In genomic region chr8:77483676-77484075, GRCm38 (mm10) we compare ENCODE assay signal across 11 mouse cellular contexts. TPM values are rescaled to one million over a fixed set of nuclear protein-coding genes. Genes with fewer than 3 reads are reported as not detected.
DNase-seq lines count a peak whose midpoint lies in the region; ATAC-seq and TF ChIP-seq lines count a peak whose summit lies in the region.
"Had no signal": no experiment of that assay in that cellular context is flagged by ENCODE, and none has a peak within 500 bp of the region (broad histone marks: within the 10 kb centered on the region; RNA-seq: fewer than 3 reads in every experiment).

No protein-coding gene starts in this region.

- peak overlapping the region; percentile 35 for H3K4me2 ChIP-seq in liver, embryonic 12.5 days
- no peak overlapping the region for H3K4me2 ChIP-seq in forebrain, postnatal 0 days (ENCODE audit: low read depth)

- DNase-seq in heart, adult 11 months: peak; percentile 97
- DNase-seq in heart, postnatal 14 days: no peak
- DNase-seq in embryonic facial prominence, embryonic 10.5 days (ENCODE audit: low spot score): no peak
- DNase-seq in forebrain, postnatal 0 days: no peak
- DNase-seq: cerebellum, adult 11-12 months had no signal

- H3K4me3 ChIP-seq in bone marrow, adult 2 months (replicated peaks; ENCODE audit: control insufficient read depth, low read depth, low read length): no peak overlapping the region
- H3K4me3 ChIP-seq in liver, embryonic 12.5 days: no peak overlapping the region
- no peak overlapping the region for H3K4me3 ChIP-seq in embryonic facial prominence, embryonic 10.5 days
- H3K4me3 ChIP-seq in forebrain, postnatal 0 days (ENCODE audit: low read depth, low read length): no peak overlapping the region

- H3K36me3 ChIP-seq in liver, embryonic 12.5 days: no peaks in the 10 kb centered on the region
- H3K36me3 ChIP-seq in embryonic facial prominence, embryonic 10.5 days (replicated peaks): no peaks in the 10 kb centered on the region
- no peaks in the 10 kb centered on the region for H3K36me3 ChIP-seq in forebrain, postnatal 0 days (ENCODE audit: insufficient read depth)

- no peaks in the 10 kb centered on the region for H3K27me3 ChIP-seq in liver, embryonic 12.5 days (replicated peaks)
- no peaks in the 10 kb centered on the region for H3K27me3 ChIP-seq in embryonic facial prominence, embryonic 10.5 days (replicated peaks; ENCODE audit: low read depth, poor library complexity, severe bottlenecking)
- no peaks in the 10 kb centered on the region for H3K27me3 ChIP-seq in forebrain, postnatal 0 days (ENCODE audit: insufficient read depth, low read length)

- WGBS in bone marrow, adult 2 months: 7% methylated on average over 4 of the region's 4 CpGs
- WGBS in liver, embryonic 12.5 days (ENCODE audit: insufficient replicate concordance): 24% methylated on average over 4 of the region's 4 CpGs
- 75% methylated on average over 4 of the region's 4 CpGs for WGBS in embryonic facial prominence, embryonic 10.5 days
- WGBS in forebrain, postnatal 0 days: 91% methylated on average over 4 of the region's 4 CpGs

- no peak overlapping the region for H3K9ac ChIP-seq in liver, embryonic 12.5 days
- no peak overlapping the region for H3K9ac ChIP-seq in forebrain, postnatal 0 days

- no peaks in the 10 kb centered on the region for H3K9me3 ChIP-seq in liver, embryonic 12.5 days (replicated peaks)
- H3K9me3 ChIP-seq in embryonic facial prominence, embryonic 10.5 days: no peaks in the 10 kb centered on the region
- no peaks in the 10 kb centered on the region for H3K9me3 ChIP-seq in forebrain, postnatal 0 days (ENCODE audit: low read length)

- intact Hi-C loops in heart, postnatal 14 days (cut with DNase I): no loop called here

- peaks cover 12% of the 10 kb centered on the region for H3K4me1 ChIP-seq in bone marrow, adult 2 months (ENCODE audit: control insufficient read depth, insufficient read depth, low read length)
- peaks cover 96% of the 10 kb centered on the region for H3K4me1 ChIP-seq in liver, embryonic 12.5 days
- peaks cover 70% of the 10 kb centered on the region for H3K4me1 ChIP-seq in embryonic facial prominence, embryonic 10.5 days
- no peaks in the 10 kb centered on the region for H3K4me1 ChIP-seq in forebrain, postnatal 0 days (ENCODE audit: insufficient read depth)

- H3K27ac ChIP-seq in bone marrow, adult 2 months (ENCODE audit: control insufficient read depth, insufficient read depth, low read depth, low read length, poor library complexity): peak overlapping the region; percentile 29; the same call in 1 of the 2 replicates
- peak overlapping the region; percentile 64 for H3K27ac ChIP-seq in liver, embryonic 12.5 days
- no peak overlapping the region for H3K27ac ChIP-seq in embryonic facial prominence, embryonic 10.5 days (replicated peaks)
- H3K27ac ChIP-seq in forebrain, postnatal 0 days (ENCODE audit: low read depth, low read length): no peak overlapping the region
- H3K27ac ChIP-seq: stomach, postnatal 0 days had no signal

- no peak for TF ChIP-seq CTCF in bone marrow, adult 2 months (IDR thresholded peaks at IDR 0.05; ENCODE audit: control insufficient read depth, insufficient read depth, low read length)
- no peak for TF ChIP-seq CTCF in forebrain, postnatal 0 days (IDR thresholded peaks at IDR 0.05; ENCODE audit: low read depth)

- no peak for TF ChIP-seq POLR2A in bone marrow, adult 2 months (IDR thresholded peaks at IDR 0.05; ENCODE audit: borderline replicate concordance, control insufficient read depth, low read depth, low read length)

- ATAC-seq in liver, embryonic 12.5 days: peak; percentile 62
- ATAC-seq in monocyte, adult 5-6 weeks (replicated peaks; ENCODE audit: insufficient number of reproducible peaks, low FRiP score, low TSS enrichment, poor library complexity, severe bottlenecking): peak; percentile 81
- ATAC-seq in forebrain, postnatal 0 days: no peak
- ATAC-seq in inflammation-experienced regulatory T-cells, adult 6 months: no peak
- ATAC-seq: intestine, embryonic 16.5 days had no signal

RNA-seq across cellular contexts. Expression of gene Arhgap10, which starts 34.1 kb away (rescaled TPM):
- total RNA-seq in heart, postnatal 14 days (2021): 10 to 100 TPM; 48.6 to 52.5 TPM
- 6.4 and 11.8 TPM in 2 replicates for polyA plus RNA-seq in bone marrow, adult 2 months (2011; ENCODE audit: insufficient read depth, insufficient read length, low replicate concordance, missing spikeins)
- polyA plus RNA-seq in liver, embryonic 12.5 days (2016; fragmentation: Nextera tagmentation; extraction: Ambion mirVana): 13.5 and 13.8 TPM in 2 replicates
- 6.9 to 51.9 TPM (median 11.5 TPM) in 3 replicates for total RNA-seq in monocyte, adult 5-6 weeks (2017)
- polyA plus RNA-seq in embryonic facial prominence, embryonic 10.5 days (2016; fragmentation: Nextera tagmentation; extraction: Ambion mirVana): 25.5 and 26.1 TPM in 2 replicates
- 4.5 and 5.1 TPM in 2 replicates for total RNA-seq in forebrain, postnatal 0 days (2014; rRNA removed)
- 2.7 and 3.3 TPM in 2 replicates for polyA plus RNA-seq in forebrain, postnatal 0 days (2015; fragmentation: Nextera tagmentation; extraction: Ambion mirVana)
- polyA plus RNA-seq in inflammation-experienced regulatory T-cells, adult 6 months (2017; shearing (Covaris generic)): 1 to 10 TPM; 2.5 to 5.0 (median 2.9) TPM

Comparison
In these comparisons a context has a peak if more than half of its experiments do, and no peak if none do; other contexts are left out.
1. H3K27ac ChIP-seq: peak in bone marrow, adult 2 months (single experiment) and liver, embryonic 12.5 days (single experiment); none in embryonic facial prominence, embryonic 10.5 days (single experiment) and forebrain, postnatal 0 days (single experiment).
2. ATAC-seq: peak in liver, embryonic 12.5 days (single experiment) and monocyte, adult 5-6 weeks (single experiment); none in forebrain, postnatal 0 days (single experiment) and inflammation-experienced regulatory T-cells, adult 6 months (single experiment).